Mouse (Mus musculus) lung, postnatal 25 days (tissue): Measurements from ENCODE around the gene Gm20388.

Source experiments
- DNase-seq: peaks from one replicate; pipeline ENCODE4 v3.0.0; 2022; ENCODE audit warnings: low spot score

The Gm20388 gene

GRCm38 (mm10) chr8:121898401-121898931, 1987.8 kb downstream of the Gm20388 start:
- peak; percentile 91 for DNase-seq

- DNase-seq, result no peak
Observed at GRCm38 (mm10) chr8:121899180-121900044, 1988.8 kb downstream of the Gm20388 start.

- no peak for DNase-seq
Observed at GRCm38 (mm10) chr8:121901498-121902236, 1991.0 kb downstream of the Gm20388 start.

- DNase-seq, result no peak
Observed at GRCm38 (mm10) chr8:121903977-121904376, 1993.3 kb downstream of the Gm20388 start.

GRCm38 (mm10) chr8:121904999-121905398, 1994.4 kb downstream of the Gm20388 start:
- peak; percentile 44 for DNase-seq

GRCm38 (mm10) chr8:121905420-121905819, 1994.8 kb downstream of the Gm20388 start:
- DNase-seq, result no peak

GRCm38 (mm10) chr8:121905864-121906263, 1995.2 kb downstream of the Gm20388 start:
- no peak for DNase-seq

- peak; percentile 39 for DNase-seq
Observed at GRCm38 (mm10) chr8:121906542-121907512, 1996.2 kb downstream of the Gm20388 start.

GRCm38 (mm10) chr8:121907587-121908248, 1997.1 kb downstream of the Gm20388 start, which contains the start of gene Slc7a5:
Gene Slc7a5 (minus strand): TSS chr8:121907694.
- peak; percentile 96 for DNase-seq

- no peak for DNase-seq
Observed at GRCm38 (mm10) chr8:121908378-121909147, 1997.9 kb downstream of the Gm20388 start.

- DNase-seq, result peak; percentile 55
Observed at GRCm38 (mm10) chr8:121909148-121909541, 1998.5 kb downstream of the Gm20388 start.

- peak; percentile 71 for DNase-seq
Observed at GRCm38 (mm10) chr8:121909663-121910062, 1999.0 kb downstream of the Gm20388 start.

- no peak for DNase-seq
Observed at GRCm38 (mm10) chr8:121911400-121911799, 2000.8 kb downstream of the Gm20388 start.

- DNase-seq, result no peak
Observed at GRCm38 (mm10) chr8:121911987-121912386, 2001.3 kb downstream of the Gm20388 start.

- no peak for DNase-seq
Observed at GRCm38 (mm10) chr8:121912831-121913230, 2002.2 kb downstream of the Gm20388 start.

GRCm38 (mm10) chr8:121913378-121913777, 2002.7 kb downstream of the Gm20388 start:
- no peak for DNase-seq

GRCm38 (mm10) chr8:121919158-121919557, 2008.5 kb downstream of the Gm20388 start:
- no peak for DNase-seq

GRCm38 (mm10) chr8:121919731-121920130, 2009.1 kb downstream of the Gm20388 start:
- peak; percentile 78 for DNase-seq

GRCm38 (mm10) chr8:121921582-121921981, 2010.9 kb downstream of the Gm20388 start:
- peak; percentile 40 for DNase-seq

GRCm38 (mm10) chr8:121922101-121922500, 2011.5 kb downstream of the Gm20388 start:
- peak; percentile 58 for DNase-seq
